Mouse (Mus musculus) heart, postnatal 0 days (tissue): ENCODE data around the gene Krtap4-1. TPM values are rescaled to one million over a fixed set of nuclear protein-coding genes. Genes with fewer than 3 reads are reported as not detected.
"Not testable (repeated sequence)": the region's sequence is repeated elsewhere in the genome, so short reads cannot be mapped to it uniquely, and the experiment has no call there.

Source experiments
- ATAC-seq: fragments of 200-750 bp; cut with Nextera tagmentation; 2 replicates; pipeline ENCODE4 v1.8.0; 2017; ENCODE audit warnings: low read depth, moderate number of reproducible peaks, moderate library complexity; ENCODE audit not compliant: insufficient read depth
- DNase-seq: peaks from one replicate; pipeline ENCODE4 v3.0.0-alpha.2; 2016; ENCODE audit warnings: low spot score
- H3K27ac ChIP-seq: fragments of 300-500 bp; sonication (generic); 2 replicates; pipeline ENCODE4 v1.5.1; 2014; ENCODE audit warnings: low read depth, mild to moderate bottlenecking
- H3K27me3 ChIP-seq: fragments of 300-500 bp; sonication (generic); 2 replicates; pipeline ENCODE4 v1.6.1; 2014; ENCODE audit warnings: low read length, mixed read lengths; ENCODE audit not compliant: control insufficient read depth, insufficient read depth
- H3K36me3 ChIP-seq: fragments of 300-500 bp; sonication (generic); replicated peaks from 2 replicates; pipeline ENCODE4 v1.6.1; 2014; ENCODE audit warnings: low read length, mixed read lengths; ENCODE audit not compliant: control insufficient read depth, insufficient read depth
- H3K4me1 ChIP-seq: fragments of 300-500 bp; sonication (generic); 2 replicates; pipeline ENCODE4 v1.6.1; 2014; ENCODE audit warnings: antibody characterized with exemption; ENCODE audit not compliant: control insufficient read depth, insufficient read depth
- H3K4me2 ChIP-seq: fragments of 300-500 bp; sonication (generic); 2 replicates; pipeline ENCODE4 v1.6.1; 2014; ENCODE audit warnings: low read depth, mild to moderate bottlenecking, low read length, moderate library complexity
- H3K4me3 ChIP-seq: fragments of 300-500 bp; sonication (generic); 2 replicates; pipeline ENCODE4 v1.5.1; 2014; ENCODE audit warnings: low read depth, low read length
- H3K9ac ChIP-seq: fragments of 300-500 bp; sonication (generic); replicated peaks from 2 replicates; pipeline ENCODE4 v1.6.1; 2014; ENCODE audit warnings: low read depth, low read length, mixed read lengths
- H3K9me3 ChIP-seq: fragments of 300-500 bp; sonication (generic); replicated peaks from 2 replicates; pipeline ENCODE4 v1.6.1; 2016; ENCODE audit warnings: low read length; ENCODE audit not compliant: control insufficient read depth
- CTCF ChIP-seq: IDR thresholded peaks from 2 replicates; pipeline ENCODE4 v1.5.1; 2016; ENCODE audit warnings: antibody characterized with exemption, control low read depth, low read depth
- EP300 ChIP-seq: IDR thresholded peaks from 2 replicates; pipeline ENCODE4 v1.6.1; 2016; ENCODE audit warnings: antibody characterized with exemption, low read depth
- WGBS: fragments of 180-500 bp; shearing (Covaris S2); extraction: QIAGEN DNeasy Blood & Tissue Kit; methylation state at CpG from one replicate; pipeline ENCODE4 v1.1.7; 2014; 5-methylcytosine and 5-hydroxymethylcytosine counted together
- polyA plus RNA-seq: library from polyadenylated mRNA; unstranded; fragments of >200 nt; fragmentation: Nextera tagmentation; extraction: Ambion mirVana; gene quantifications from 2 replicates; pipeline ENCODE4 v1.2.1, GENCODE M21; 2015
- total RNA-seq: library from RNA; depleted of rRNA; stranded (reverse); fragments of >200 nt; gene quantifications from 2 replicates; pipeline ENCODE4 v1.2.3, GENCODE M21; 2014; ENCODE audit warnings: low replicate concordance

Krtap4-1 gene
- total and polyA plus RNA-seq, 2 experiments from 2014 or later, result not detected

DNA sequence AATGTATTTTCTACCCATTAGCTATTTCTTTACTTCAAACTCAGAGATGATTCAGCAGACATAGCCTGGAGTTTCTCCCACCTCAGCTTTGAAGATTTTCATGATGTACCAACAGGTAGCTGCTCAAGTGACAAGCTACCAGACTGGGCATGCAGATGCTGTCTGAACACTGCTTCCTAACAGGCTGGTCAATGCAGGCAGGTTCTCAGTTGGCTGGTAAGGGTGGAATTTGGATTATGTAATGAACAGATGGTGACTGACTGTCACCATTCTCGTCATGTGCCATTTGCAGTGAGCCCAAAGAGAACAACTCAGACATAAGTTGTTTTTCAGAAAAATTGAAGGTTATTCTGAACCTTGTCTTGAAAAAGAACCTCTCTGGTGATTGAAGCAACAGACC, 18.9 kb downstream of the Krtap4-1 start:
- Histone ChIP-seq H3K27me3 (no peaks in the 10 kb centered on the region), H3K36me3 (no peaks in the 10 kb centered on the region), H3K4me3 (no peak overlapping the region), H3K9me3 (no peaks in the 10 kb centered on the region), H3K27ac (no peak overlapping the region), H3K9ac (no peak overlapping the region), H3K4me2 (no peak overlapping the region), H3K4me1 (no peaks in the 10 kb centered on the region)
- DNase-seq (no peak), ATAC-seq (no peak)
- WGBS, result 62% methylated on average over 1 of the region's 1 CpGs
- TF ChIP-seq CTCF, result no peak
- no peak for TF ChIP-seq EP300

- H3K4me1 ChIP-seq, DNase-seq, ATAC-seq, H3K36me3 ChIP-seq, H3K27ac ChIP-seq, H3K4me3 ChIP-seq, H3K27me3 ChIP-seq, H3K4me2 ChIP-seq, H3K9ac ChIP-seq, H3K9me3 ChIP-seq: not testable (repeated sequence)
- 25% methylated on average over 1 of the region's 1 CpGs for WGBS
These were observed 24.8 kb downstream of the Krtap4-1 start, which contains the start of gene Gm11938 for GRCm38 (mm10) chr11:99603208-99603607. Gene Gm11938, minus strand, starts transcription at chr11:99603308.

DNA sequence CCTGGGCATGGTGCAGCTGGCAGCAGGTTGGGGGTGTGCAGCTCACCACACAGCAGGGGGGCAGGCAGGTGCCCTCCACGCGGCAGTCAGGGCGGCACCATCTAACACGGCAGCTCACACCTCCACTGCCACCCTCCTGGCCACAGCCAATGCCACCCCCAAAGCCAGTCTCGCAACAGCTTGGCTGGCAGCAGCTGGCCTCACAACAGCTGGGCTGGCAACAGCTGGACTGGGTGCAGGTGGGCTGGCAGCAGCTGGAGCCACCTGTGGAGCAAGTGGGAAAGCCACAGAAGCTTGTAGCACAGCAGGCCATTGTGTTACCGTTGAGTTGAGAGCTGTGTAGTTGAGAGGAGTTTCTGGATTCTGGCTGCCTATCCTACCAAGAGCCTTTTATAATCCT, 30.3 kb downstream of the Krtap4-1 start, which contains the start of gene Krtap9-3:
Krtap9-3 (minus strand) TSS at position 364 of the 400 bp plus-strand sequence.
- not testable (repeated sequence) for H3K36me3 ChIP-seq, ATAC-seq, H3K4me1 ChIP-seq, H3K9ac ChIP-seq, H3K4me2 ChIP-seq, DNase-seq, H3K27me3 ChIP-seq, H3K9me3 ChIP-seq, H3K4me3 ChIP-seq, H3K27ac ChIP-seq
- WGBS, result 75% methylated on average over 6 of the region's 6 CpGs

DNA sequence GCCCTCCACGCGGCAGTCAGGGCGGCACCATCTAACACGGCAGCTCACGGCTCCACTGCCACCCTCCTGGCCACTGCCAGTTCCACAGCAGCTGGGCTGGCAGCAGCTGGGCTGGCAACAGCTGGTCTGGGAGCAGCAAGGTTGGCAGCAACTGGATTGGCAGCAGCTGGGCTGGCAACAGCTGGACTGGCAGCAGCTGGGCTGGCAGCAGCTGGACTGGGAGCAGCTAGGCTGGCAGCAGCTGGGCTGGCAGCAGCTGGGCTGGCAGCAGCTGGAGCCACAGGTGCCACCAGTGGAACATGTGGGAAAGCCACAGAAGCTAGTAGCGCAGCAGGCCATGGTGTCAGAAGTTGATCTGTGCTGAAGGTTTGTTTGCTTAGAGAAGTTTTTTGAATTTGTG, 37.1 kb downstream of the Krtap4-1 start, which contains the start of gene Krtap1-3:
Krtap1-3 (minus strand) TSS at position 359 of the 400 bp plus-strand sequence.
- Histone ChIP-seq H3K4me1 (no peaks in the 10 kb centered on the region), H3K27me3 (no peaks in the 10 kb centered on the region), H3K9me3 (no peaks in the 10 kb centered on the region), H3K27ac (no peak within 1 kb of the TSS), H3K9ac (no peak within 1 kb of the TSS), H3K4me3 (no peak within 1 kb of the TSS), H3K4me2 (no peak within 1 kb of the TSS), H3K36me3 (no peaks in the 10 kb centered on the region)
- TF ChIP-seq EP300 (no peak), CTCF (no peak)
- ATAC-seq (no peak), DNase-seq (no peak)
- 75% methylated on average over 6 of the region's 6 CpGs for WGBS

DNA sequence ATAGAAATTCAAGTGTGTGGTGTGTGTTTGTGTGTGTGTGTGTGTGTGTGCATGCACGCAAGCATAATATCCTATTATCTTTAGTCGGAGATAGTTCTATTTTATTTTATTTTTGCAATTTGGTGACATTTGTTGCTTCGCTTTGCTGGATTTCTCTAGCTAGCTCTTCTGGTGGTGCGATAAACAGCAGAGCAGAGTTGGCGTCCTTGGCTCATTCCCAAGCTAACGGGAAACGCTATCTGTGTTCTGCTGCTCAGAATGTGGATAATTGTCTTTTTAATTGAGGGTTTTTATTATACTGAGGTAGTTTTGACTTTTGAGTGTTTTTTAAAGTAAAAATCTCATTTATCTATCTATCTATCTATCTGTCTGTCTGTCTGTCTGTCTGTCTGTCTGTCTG, 42.9 kb downstream of the Krtap4-1 start:
- Histone ChIP-seq H3K36me3 (no peaks in the 10 kb centered on the region), H3K27ac (no peak overlapping the region), H3K4me3 (no peak overlapping the region), H3K4me1 (no peaks in the 10 kb centered on the region), H3K4me2 (no peak overlapping the region), H3K9ac (no peak overlapping the region), H3K27me3 (no peaks in the 10 kb centered on the region), H3K9me3 (no peaks in the 10 kb centered on the region)
- TF ChIP-seq EP300 (no peak), CTCF (no peak)
- WGBS, result 72% methylated on average over 7 of the region's 7 CpGs
- ATAC-seq (no peak), DNase-seq (no peak)

- no peaks in the 10 kb centered on the region for H3K9me3 ChIP-seq
- ATAC-seq (no peak), DNase-seq (no peak)
- H3K9ac ChIP-seq, result no peak within 1 kb of the TSS
- H3K4me1 ChIP-seq, result no peaks in the 10 kb centered on the region
- no peak within 1 kb of the TSS for H3K27ac ChIP-seq
- 47% methylated on average over 4 of the region's 5 CpGs for WGBS
- no peak within 1 kb of the TSS for H3K4me3 ChIP-seq
- H3K27me3 ChIP-seq, result no peaks in the 10 kb centered on the region
- H3K36me3 ChIP-seq, result no peaks in the 10 kb centered on the region
- no peak within 1 kb of the TSS for H3K4me2 ChIP-seq
- no peak for TF ChIP-seq EP300
- no peak for TF ChIP-seq CTCF
These were observed 44.8 kb downstream of the Krtap4-1 start, which contains the start of gene Krtap1-4 for GRCm38 (mm10) chr11:99583245-99583704. Gene Krtap1-4, minus strand, starts transcription at chr11:99583654.
